Comparison of ENCODE assay signal across 13 mouse cellular contexts in the genomic region with DNA sequence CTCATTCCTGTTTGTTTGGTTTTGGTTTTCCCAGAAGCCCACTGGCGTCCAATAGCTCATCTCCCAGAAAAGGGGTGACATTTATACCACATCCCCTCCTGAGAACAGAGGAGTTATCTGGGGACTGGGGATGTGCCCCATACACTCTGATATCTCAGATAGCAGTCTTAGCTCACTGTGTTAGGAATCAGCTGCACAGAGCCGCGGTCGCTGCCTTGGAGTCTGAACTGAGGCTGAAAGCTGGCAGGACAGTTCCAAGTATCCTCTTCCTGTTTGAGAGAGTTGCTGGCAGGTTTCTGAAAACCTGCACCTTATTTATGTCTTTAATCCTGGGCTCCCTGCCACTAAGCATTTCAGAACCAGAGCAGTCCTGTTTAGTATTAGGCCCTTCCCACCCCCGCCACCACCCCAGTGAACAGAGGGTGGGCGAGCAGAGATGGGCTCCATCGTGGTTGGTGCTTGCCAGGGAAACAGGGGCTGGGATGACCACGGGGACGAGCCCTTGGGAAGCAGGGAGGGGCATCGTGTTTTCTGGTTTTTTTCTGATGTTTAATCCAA.
A peak's percentile ranks its signal among the peaks of the same experiment; 100 is the strongest.
DNase-seq lines count a peak whose midpoint lies in the region; ATAC-seq and TF ChIP-seq lines count a peak whose summit lies in the region.
"Had no signal": no experiment of that assay in that cellular context is flagged by ENCODE, and none has a peak within 500 bp of the region (broad histone marks: within the 10 kb centered on the region; RNA-seq: fewer than 3 reads in every experiment).

No protein-coding gene starts in this region.

- no peaks in the 10 kb centered on the region for H3K4me1 ChIP-seq in kidney, adult 2 months (ENCODE audit: control insufficient read depth, insufficient read depth, low read length)
- H3K4me1 ChIP-seq in kidney, embryonic 14.5 days (ENCODE audit: control insufficient read depth, insufficient read depth, low read length) = no peaks in the 10 kb centered on the region
- peaks cover 20% of the 10 kb centered on the region for H3K4me1 ChIP-seq in embryonic facial prominence, embryonic 13.5 days
- H3K4me1 ChIP-seq in midbrain, embryonic 16.5 days (ENCODE audit: control insufficient read depth, insufficient read depth, low read length) = no peaks in the 10 kb centered on the region

- DNase-seq in kidney, adult 2 months = peak; percentile 14
- DNase-seq in 3T3-L1 (ENCODE audit: low read depth, low spot score) = peak; percentile 40
- peak; percentile 35 for DNase-seq in lung, postnatal 14 days
- no peak for DNase-seq in cerebellum, adult 11 months
- no peak for DNase-seq in layer of hippocampus, adult 2 months (ENCODE audit: low spot score in 2 of 2)
- DNase-seq: cerebellum, adult 9-11 months; right cerebral cortex, postnatal 14 days had no signal

- no peaks in the 10 kb centered on the region for H3K36me3 ChIP-seq in kidney, adult 2 months (ENCODE audit: control insufficient read depth, insufficient read depth, low read length)
- no peaks in the 10 kb centered on the region for H3K36me3 ChIP-seq in kidney, embryonic 14.5 days (ENCODE audit: control insufficient read depth, insufficient read depth, low read length)
- H3K36me3 ChIP-seq in embryonic facial prominence, embryonic 13.5 days = no peaks in the 10 kb centered on the region
- H3K36me3 ChIP-seq in midbrain, embryonic 16.5 days (ENCODE audit: control insufficient read depth, insufficient read depth, low read length) = no peaks in the 10 kb centered on the region
- H3K36me3 ChIP-seq: heart, embryonic 12.5 days; midbrain, embryonic 10.5 days had no signal

- TF ChIP-seq POLR2A in kidney, adult 2 months (IDR thresholded peaks at IDR 0.05; ENCODE audit: low read depth, low read length) = no peak

- H3K9me3 ChIP-seq in kidney, embryonic 14.5 days (ENCODE audit: control insufficient read depth, low read length) = no peaks in the 10 kb centered on the region
- H3K9me3 ChIP-seq in embryonic facial prominence, embryonic 13.5 days = no peaks in the 10 kb centered on the region
- H3K9me3 ChIP-seq in midbrain, embryonic 16.5 days (replicated peaks; ENCODE audit: control insufficient read depth, low read length, poor library complexity, severe bottlenecking) = no peaks in the 10 kb centered on the region

- 58% methylated on average over 10 of the region's 10 CpGs for WGBS in kidney, adult 2 months
- 74% methylated on average over 10 of the region's 10 CpGs for WGBS in kidney, embryonic 14.5 days
- WGBS in embryonic facial prominence, embryonic 13.5 days = 32% methylated on average over 10 of the region's 10 CpGs
- 63% methylated on average over 10 of the region's 10 CpGs for WGBS in midbrain, embryonic 16.5 days

- no peak overlapping the region for H3K4me3 ChIP-seq in kidney, adult 2 months (ENCODE audit: insufficient read depth, low read depth, low read length)
- H3K4me3 ChIP-seq in kidney, embryonic 14.5 days (ENCODE audit: low read length) = no peak overlapping the region
- no peak overlapping the region for H3K4me3 ChIP-seq in embryonic facial prominence, embryonic 13.5 days
- no peak overlapping the region for H3K4me3 ChIP-seq in midbrain, embryonic 16.5 days (ENCODE audit: low read depth, low read length)
- no peak overlapping the region for H3K4me3 ChIP-seq in layer of hippocampus, adult 2 months
- H3K4me3 ChIP-seq: heart, embryonic 12.5 days; midbrain, embryonic 10.5 days had no signal

- no peak overlapping the region for H3K9ac ChIP-seq in kidney, embryonic 14.5 days (ENCODE audit: low read depth, low read length)
- H3K9ac ChIP-seq in embryonic facial prominence, embryonic 13.5 days = no peak overlapping the region
- H3K9ac ChIP-seq in midbrain, embryonic 16.5 days (ENCODE audit: low read depth, low read length) = no peak overlapping the region
- H3K9ac ChIP-seq: heart, embryonic 12.5 days had no signal

- H3K27ac ChIP-seq in kidney, adult 2 months (ENCODE audit: insufficient read depth, low read depth, low read length) = no peak overlapping the region
- H3K27ac ChIP-seq in kidney, embryonic 14.5 days (ENCODE audit: low read depth, low read length) = no peak overlapping the region
- peak overlapping the region; percentile 72 for H3K27ac ChIP-seq in embryonic facial prominence, embryonic 13.5 days
- no peak overlapping the region for H3K27ac ChIP-seq in midbrain, embryonic 16.5 days (ENCODE audit: low read length)
- H3K27ac ChIP-seq in layer of hippocampus, adult 2 months = no peak overlapping the region
- H3K27ac ChIP-seq: midbrain, embryonic 10.5 days had no signal

- H3K4me2 ChIP-seq in kidney, embryonic 14.5 days (replicated peaks; ENCODE audit: low read depth, low read length) = no peak overlapping the region
- H3K4me2 ChIP-seq in embryonic facial prominence, embryonic 13.5 days = peak overlapping the region; percentile 7; the same call in 1 of the 2 replicates
- no peak overlapping the region for H3K4me2 ChIP-seq in midbrain, embryonic 16.5 days (ENCODE audit: low read length)
- H3K4me2 ChIP-seq: heart, embryonic 12.5 days had no signal

- no peak for TF ChIP-seq CTCF in kidney, adult 2 months (conservative IDR thresholded peaks at IDR 0.05; ENCODE audit: insufficient read depth, insufficient read length, low read depth, low read length)
- no peak for TF ChIP-seq CTCF in layer of hippocampus, adult 2 months (conservative IDR thresholded peaks at IDR 0.05)

- no peak for ATAC-seq in kidney, embryonic 14.5 days (ENCODE audit: low FRiP score, low TSS enrichment)
- ATAC-seq in embryonic facial prominence, embryonic 13.5 days (ENCODE audit: insufficient number of reproducible peaks, insufficient read depth, low FRiP score, low TSS enrichment, low read depth) = peak; percentile 59; the same call in 1 of the 2 replicates
- ATAC-seq in midbrain, embryonic 16.5 days = no peak
- ATAC-seq: CD4-positive, CD25-positive, alpha-beta regulatory T cell, adult 4 months had no signal

- no peaks in the 10 kb centered on the region for H3K27me3 ChIP-seq in kidney, adult 2 months (replicated peaks; ENCODE audit: control insufficient read depth, insufficient read depth, low read length)
- H3K27me3 ChIP-seq in kidney, embryonic 14.5 days (ENCODE audit: control insufficient read depth, insufficient read depth, low read length) = no peaks in the 10 kb centered on the region
- H3K27me3 ChIP-seq in embryonic facial prominence, embryonic 13.5 days = no peaks in the 10 kb centered on the region
- H3K27me3 ChIP-seq in midbrain, embryonic 16.5 days (ENCODE audit: control insufficient read depth, insufficient read depth, low read depth, low read length) = no peaks in the 10 kb centered on the region

Comparison
In these comparisons a context has a peak if more than half of its experiments do, and no peak if none do; other contexts are left out.
1. DNase-seq: peak in kidney, adult 2 months (single experiment), 3T3-L1 (single experiment) and lung, postnatal 14 days (single experiment); none in cerebellum, adult 11 months (single experiment) and layer of hippocampus, adult 2 months (0 of 2).